Mouse (Mus musculus): ENCODE measurements around the gene Cped1.

DNA sequence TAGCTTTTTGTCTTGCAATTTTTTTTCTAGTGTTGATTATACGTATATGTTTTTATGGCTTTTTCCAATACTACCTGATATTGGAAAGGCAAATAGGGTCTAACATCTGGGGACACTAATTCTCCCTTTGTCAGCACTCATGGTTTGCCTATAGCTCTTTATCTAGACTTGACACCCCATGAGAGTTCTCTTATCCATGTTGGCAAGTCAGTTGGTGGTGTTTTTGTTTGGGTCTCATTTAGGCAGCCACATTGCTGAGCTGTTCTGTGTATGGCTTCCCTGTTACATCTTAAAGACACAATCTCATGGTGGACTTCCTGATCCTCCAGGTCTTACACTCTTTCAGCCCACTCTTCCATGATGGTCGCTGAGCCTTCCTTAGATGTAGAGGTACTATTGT, 42.1 kb downstream of the Cped1 start:
- TF ChIP-seq CTCF (IDR thresholded peaks at IDR 0.05; ENCODE audit: low read depth, low read length) (no peak), GATA1 (IDR thresholded peaks at IDR 0.05; ENCODE audit: borderline replicate concordance, low read length) (no peak), TAL1 (conservative IDR thresholded peaks at IDR 0.05; ENCODE audit: low read depth, low read length) (no peak)
